Mouse (Mus musculus): Measurements from ENCODE around the gene Map2. TPM values are rescaled to one million over a fixed set of nuclear protein-coding genes. Genes with fewer than 3 reads are reported as not detected.

Gene Map2
- polyA plus RNA-seq, 2 experiments from 2014 or later, result 4.0 to 4.1 TPM

DNA sequence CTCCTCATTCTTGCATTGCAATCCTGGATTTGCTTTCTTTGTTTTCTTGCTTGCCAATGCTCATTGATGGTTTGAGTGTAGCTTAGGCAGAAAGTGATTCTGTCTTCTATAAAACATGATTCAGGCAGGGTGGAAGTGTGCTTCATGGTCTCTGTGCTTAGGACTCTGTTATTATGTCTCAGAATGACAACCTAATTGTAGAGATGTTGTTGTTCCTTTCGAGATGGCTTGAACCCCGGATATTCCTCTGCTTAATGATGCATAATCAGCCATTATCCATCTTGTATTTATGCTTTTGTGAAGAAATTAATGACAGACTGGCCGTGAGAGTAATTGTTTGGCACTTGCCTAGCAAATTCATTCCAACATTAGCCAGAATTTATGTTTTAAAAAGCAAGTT, 31.8 kb downstream of the Map2 start:
- no peak for ATAC-seq

DNA sequence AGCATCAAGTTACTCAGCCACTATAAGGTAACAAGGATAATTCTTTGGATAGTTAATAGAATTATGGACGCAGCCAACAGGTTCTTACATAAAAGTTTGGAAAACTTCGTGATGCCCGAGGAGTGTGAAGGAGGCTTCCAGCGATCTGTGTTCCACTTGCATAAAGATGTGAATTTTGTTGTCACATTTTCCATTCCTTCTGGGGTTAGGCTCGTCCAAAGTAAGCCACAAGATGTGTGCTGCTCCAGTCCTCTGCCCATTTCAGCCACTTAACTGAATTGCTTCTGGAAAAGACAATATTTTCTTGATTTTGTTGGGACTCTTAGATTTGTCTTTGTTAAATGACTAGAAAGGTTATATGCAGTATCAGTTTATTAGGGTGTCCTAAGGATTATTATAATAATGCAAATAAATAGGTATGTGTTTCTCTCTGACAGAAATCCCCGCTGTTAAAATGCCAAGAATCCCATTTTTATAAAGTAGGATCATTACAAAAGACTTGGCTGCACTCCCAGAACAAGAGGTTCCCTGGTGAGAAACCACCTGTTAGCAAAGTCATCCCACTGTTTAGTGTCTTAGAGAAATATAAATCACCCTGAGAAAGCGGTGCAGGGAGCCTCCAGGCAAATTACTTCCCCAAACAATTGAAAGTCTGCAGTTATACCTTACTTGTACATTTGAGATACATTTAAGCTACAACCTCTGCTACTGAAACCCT, 36.2 kb downstream of the Map2 start:
- ATAC-seq, result no peak

DNA sequence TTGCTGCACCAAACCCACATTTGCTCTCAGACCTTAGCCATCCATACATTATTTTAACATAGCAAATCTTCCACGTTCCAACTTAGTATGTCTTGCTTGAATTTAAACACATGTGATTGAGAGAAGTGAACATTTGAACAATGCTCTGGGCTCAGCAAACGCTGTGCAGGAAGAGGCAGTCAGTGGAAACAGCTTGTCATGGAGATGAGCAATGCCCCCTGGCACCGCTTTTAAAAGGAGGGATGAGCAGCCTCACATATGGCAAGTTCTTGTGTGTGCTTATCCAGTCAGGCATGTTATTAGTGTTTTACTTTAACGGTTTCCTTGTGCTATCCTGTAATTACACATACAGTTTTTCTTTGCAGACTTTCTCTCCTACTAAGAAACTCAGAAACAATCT, 46.4 kb downstream of the Map2 start:
- no peak for ATAC-seq

DNA sequence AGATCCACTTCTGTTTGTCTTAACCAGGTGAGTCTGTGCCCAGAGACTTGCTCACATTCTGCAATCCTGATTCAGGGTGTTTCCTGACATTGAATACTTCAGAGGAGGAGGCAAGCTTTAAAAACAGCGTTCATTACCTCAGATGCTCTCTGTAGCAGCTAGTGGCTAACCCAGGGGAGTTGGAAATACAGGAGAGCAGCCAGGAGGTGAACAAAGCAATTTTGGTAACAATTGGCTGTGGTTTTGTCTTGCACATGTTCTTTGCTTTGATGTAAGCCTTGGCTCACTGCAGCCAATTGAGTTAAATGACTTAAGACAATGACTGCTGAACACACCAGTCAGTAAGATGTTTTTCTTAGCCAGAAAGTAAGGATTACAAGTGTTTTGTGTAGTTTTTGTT, 48.3 kb downstream of the Map2 start:
- ATAC-seq, result no peak

DNA sequence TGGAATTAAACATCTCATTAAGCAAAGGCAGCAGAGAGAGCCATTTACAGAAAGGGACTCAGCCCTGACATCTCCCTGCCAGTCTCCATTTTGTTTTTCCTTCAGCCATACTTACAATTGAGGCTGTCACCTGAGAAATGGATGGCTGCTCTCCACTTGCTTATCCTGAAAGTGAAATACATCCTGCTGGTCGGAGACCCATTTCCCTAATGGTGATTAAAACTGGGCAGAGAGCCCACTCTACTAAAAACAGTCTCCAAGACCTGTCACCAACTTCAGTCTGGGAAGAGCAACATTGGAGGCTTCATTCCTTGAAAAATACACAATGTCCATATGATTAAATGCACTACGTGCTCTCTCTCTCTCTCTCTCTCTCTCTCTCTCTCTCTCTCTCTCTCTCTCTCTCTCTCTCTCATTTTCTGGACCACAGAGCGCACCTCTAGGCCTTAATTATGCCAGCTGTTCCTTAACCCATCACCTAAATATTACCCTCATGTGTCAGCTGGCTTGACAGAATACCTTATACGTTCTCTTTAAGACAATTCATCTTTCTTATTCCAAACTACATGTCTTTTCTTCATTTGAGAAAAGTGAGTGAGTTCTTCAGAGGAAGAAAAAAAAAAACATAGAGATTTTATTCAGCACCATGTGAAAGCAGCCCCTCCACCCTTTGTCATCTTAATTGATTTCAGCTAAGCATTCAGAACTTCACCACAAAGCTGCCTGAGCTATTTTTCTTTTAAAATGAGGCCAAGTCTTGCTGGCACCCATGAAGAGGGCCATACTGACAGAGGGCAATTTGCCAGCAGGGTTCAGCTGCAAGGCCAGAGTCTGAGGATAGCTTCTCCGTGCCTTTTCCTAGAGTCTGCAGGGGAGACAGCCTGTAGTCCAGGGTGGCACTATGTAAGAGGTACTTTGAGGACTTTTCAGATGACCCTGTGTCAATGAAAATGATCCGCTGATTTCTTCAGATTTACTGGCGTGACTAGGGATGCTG, 51.6 kb downstream of the Map2 start:
- ATAC-seq, result no peak

DNA sequence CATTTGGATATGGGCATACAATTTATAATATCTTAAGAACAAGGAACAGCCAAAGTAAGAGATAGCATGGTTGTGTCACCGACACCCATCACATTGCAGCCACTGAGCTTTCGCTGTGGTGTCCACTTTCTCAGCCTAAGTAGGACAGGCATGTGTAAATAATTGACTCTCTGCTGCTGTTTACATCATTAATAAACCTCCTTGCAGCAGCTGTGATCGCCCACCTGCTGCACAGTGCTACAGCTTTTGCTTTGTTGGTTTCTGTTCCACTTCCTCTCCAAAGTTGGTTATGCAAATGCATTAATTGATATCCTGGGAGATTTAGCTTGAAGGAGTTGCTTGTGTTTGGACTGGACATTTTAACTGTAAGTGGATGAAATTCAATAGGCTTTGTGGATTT, 53.1 kb downstream of the Map2 start:
- ATAC-seq, result no peak

DNA sequence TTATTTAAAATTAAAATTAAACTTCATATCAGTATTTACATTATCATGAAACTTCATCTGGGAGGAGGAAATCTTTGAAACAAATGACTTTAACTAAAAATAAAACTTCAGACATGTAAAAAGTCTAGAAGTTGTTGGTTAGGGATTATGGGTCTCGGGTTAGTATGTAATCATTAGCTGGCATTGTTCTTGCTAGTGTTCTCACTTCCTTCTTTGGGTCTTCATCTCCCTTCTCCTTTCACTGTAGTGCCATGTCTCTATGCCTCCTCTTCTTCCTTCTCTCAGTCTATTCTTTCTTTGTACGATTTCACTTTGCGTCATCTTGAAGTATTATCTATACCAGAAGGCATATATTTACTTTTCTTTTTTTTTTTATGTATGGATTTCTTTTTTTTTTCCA, 55.3 kb downstream of the Map2 start:
- ATAC-seq, result no peak

DNA sequence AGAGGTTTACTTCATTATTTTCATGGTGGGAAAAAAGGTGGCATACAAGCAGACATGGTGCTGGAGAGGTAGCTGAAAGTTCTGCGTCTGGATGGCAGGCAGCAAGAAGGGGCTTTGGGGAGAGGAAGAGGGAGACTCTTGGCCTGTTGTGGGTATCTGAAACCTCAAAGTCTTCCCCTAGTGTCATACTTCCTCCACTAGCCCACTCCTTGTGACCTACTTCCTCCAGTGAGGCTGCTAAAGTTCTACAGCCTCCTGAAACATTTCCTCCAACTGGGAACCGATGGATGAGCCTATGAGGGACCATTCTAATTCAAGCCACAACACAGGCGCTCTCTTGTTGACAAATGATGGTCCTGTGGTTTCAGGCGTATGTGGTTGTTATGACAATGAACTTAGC, 56.9 kb downstream of the Map2 start:
- no peak for ATAC-seq

DNA sequence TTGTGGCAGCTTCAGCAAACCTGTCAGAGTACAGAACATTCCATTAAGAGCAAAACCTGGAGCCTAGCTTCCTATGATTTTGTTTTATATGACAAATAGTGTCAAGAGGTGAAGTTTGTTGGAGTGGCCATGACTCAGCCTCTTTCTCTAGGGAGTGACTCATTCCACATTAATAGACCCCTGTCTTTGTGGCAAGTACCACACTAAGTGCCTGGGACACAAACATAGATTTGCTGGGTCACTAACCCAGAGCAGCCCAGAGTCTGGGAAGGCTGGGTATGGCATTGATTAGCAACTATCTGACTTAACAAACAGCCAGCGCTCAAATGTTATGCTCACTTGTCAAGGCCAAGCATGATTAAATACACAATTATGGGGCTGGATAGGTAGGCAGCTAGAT, 69.8 kb downstream of the Map2 start:
- ATAC-seq, result no peak

DNA sequence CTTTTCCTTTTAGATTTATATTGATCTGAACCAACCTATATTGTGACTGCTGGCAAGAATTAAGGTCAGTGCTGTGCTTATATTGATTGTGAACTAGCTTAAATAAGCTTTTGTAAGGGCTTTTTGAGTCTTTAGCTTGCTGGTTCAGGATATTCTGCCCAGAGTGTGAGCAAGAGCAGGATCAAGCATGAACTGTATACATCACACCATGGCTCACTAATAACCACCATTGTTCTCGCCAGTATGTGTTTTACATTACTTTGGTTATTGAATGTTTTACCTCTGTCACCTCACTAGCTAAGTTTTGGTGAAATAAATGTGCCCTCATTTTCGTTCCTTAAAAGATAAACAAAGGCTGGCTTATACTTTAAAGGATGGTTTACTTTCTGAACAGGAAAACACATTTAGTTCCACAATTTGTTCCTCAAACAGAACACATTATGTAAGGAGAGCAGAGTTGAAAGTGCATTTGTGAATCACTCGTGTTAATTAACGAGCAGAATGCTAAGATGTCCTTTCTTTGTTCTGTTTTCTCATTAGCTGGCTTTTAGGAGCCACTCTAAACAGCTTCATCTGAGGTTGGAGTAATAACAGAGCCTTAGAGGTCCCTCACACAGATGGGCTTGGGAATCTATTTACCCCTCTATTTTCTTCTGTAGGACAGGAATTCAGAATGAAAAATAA, 76.7 kb downstream of the Map2 start:
- ATAC-seq, result no peak

DNA sequence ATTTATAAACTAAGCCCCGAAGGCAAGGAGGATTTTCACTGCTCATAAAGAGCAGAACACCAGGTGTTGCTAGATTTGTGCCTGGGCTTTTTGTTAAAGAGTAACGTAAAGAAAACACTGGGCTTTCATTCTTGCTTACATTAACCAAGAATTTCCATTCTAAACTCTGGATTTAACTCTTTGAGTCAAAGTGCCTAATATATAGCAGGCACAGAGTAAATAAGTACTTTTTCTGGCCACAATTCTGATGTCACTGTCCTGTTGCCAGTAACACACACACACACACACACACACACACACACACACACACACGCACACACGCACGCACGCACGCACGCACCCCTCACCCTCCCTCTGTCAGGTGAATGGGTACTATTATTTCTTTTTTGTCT, 77.3 kb downstream of the Map2 start:
- ATAC-seq, result no peak

DNA sequence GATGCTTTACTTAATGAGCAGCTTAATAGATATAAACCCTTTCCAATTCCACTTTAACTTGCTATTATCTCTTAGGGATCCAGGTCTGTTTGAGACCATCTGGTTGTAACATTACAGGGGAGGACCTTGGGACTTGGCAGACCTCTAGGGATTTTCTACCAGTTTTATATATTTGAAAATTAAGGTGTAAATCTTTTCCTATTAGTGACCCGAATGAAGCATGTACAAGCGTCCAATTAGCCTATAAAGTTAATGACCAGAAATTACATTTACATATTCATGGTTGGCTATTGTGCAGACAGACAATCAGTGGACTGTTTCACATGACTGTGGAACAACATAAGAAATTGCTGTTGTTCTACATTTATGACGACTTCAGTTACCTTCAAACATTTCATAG, 88.1 kb downstream of the Map2 start:
- ATAC-seq, result no peak

DNA sequence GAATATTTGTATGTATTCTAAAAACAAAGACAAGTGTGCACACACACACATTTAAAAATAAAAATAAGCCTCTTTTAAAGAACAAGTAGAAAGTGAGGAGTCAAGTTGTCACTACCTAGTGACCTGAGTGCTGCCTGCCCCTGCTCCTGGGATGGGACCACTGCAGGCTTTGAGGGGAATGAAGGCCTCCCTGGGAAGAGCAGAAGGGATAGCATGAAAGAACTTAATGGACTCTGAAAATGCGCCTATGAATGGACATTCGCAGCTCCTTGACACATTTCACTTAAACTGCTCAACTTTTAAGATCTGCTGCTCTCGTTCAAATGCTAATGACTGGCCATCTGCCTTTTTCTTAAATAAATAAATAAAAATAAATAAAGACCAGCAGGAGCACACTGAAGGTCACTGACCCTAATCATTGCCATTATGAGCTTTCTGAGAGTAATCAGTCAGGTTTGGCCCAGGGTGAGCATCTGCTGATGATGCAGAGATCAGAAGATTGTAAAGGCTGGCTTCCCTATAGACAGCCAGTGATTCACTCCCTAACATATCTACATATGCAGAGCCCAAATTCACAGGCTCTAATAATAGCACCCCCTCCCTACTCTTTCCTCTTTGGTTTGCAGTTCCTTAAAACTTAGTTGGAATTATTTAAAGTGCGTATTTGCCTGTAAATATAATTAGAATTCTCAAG, 91.3 kb downstream of the Map2 start:
- ATAC-seq, result no peak

DNA sequence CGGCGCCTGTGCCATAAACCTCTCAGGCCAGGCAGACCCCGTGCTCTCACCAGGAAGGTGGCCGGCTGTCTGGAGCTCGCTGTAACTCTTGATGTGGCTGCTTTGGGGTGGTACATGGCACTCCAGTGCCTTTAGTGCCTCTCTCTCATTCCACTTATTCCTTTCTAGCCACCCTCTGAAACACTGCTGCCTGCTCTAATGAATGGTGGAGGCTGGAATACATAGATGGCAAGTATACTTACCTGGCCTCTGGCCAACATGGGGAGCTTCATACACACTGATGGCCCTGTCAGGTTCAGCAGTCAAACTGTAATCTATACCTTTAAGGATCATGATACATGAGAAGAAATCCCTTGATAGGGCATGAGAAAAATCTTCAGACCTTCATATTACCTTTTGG, 102.6 kb downstream of the Map2 start:
- no peak for ATAC-seq

DNA sequence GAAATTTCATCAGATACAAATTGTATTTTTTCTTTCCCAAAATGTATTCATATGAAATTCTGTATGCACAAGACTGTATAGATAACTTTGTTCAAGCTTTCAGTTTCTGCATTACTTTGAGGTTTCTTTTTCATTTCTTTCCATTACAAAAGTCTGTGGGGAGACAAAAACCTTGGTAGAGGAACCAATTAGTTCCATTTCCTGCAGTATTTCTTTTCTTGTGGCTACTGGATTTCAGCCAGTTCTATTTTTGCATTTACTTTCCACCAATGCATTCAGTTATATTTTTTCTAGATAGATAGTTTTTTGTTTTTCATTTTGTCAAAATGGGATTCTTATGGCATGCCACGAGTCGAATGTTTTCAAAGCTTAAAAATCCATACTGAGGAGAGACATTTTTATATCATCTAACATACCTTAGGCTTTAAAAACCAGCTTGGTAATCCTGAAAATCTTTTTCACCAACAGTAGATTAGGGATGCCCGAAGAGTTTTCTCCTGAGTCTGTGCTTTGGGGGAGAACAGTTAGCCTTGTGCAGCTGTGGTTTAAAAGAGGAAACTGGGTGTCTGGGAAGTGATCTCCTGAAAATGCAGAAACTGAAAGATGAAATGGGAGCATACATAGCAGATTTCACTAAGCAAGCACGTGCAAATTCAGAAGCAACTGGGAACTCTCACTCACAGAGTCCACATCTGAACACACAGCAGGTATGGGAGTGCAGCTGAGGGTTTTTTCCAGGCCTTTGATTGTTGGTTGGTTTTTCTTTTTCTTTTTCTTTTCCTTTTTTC, 104.3 kb downstream of the Map2 start:
- peak; percentile 81 for ATAC-seq

DNA sequence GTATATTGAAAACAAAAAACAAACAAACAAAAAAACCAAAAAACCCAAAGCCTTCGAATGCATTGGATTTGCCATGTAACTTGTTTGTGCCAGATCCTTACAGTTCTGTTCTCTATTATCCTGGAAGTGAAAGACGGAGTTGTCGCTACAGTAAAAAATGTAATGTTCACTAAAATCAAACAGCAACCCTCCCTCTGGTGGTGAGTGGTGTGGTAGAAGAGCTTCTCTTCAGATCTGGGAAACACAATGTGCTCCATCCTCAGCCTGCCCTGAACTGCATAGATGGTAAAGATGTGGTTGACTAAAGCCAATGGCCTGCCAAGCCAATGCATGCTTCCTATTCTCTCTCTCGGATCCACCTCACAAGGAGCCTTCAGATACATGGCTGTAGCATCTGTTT, 105.1 kb downstream of the Map2 start:
- no peak for ATAC-seq

DNA sequence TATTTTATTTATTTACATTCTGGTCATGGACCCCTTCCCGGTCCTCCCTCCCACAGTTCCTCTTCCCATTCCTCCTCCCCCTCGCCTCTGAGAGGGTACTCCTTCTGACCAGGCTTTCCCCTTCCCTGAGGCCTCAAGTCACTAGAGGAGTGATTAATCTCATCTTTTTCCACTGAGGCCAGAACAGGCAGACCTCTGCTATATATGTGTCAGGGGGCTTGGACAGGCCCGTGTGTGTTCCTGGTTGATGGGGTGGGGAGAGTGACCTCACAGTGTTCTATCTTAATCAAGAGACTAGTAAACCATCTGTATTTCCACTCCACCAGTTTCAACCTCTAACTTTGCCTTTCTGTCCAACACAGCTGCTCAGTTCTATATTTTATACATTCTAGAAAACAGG, 107.4 kb downstream of the Map2 start:
- ATAC-seq, result no peak

DNA sequence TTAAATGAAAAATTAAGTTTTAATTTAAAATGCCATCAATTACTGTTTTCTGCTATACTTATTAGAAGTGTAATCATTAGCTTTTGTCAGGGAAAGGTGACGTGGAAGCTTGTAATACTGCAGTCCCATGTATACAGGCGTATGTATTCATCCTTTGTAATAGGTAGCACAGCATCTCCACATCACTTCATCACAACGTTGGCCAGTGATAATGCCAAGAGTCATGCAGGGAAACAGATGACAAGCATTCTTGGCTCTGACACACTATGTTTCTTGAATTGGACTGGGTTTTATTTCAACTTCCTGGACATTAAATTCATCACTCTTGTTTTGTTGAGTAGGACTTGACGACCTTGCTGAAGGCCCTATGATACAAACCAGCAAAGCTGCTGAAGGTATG, 113.9 kb downstream of the Map2 start:
- no peak for ATAC-seq

DNA sequence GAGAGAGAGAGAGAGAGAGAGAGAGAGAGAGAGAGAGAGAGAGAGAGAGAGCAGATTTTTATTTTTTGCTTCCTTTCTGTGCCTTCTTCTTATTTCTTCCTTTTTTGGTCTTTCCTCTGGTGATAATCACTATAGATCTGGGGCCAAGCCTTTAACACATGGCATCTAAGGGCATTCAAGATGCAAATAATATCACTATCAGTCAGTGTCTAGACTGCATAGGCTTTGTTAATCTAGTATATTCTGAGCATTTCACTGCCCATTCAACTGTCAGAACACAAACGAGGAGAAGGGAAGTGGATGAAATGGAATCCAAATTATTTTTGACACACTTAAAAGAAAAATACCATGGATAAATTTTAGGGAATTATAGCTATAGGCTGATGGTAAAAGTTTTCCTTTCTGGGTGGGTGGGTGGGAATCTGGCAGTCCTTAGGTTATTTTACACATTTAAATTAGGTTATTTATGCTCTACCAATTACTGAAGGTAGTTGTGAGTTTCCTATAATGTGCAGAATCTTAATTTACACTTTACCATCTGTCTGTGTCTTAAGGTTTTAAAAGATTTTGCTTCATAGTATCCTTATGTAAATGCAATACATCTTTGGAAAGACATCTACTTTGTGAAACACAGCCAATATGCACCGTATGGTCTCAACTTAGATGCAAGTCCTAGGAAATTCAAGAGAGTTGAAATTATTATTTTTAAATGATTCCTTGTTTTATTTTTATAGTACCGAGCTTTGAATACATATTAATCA, 117.2 kb downstream of the Map2 start:
- ATAC-seq, result no peak

DNA sequence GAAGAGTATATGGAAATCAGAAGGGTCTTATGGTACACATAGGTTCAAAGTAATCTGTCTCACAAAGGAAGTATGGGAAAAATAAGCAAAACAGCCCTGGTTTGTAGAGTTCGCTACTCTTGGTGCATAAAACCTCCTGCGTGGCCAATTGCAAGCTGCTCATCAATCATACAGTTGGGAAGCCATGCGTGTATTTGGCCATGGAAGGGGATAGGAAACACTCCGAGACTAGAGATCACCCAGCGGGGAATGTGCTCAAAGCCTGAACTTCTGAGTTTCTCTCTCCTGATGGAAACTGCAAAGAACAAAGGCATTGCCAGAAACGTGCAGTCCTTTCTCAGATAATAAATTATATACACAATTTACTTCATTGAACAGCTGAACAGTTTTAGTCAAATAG, 124.3 kb downstream of the Map2 start:
- ATAC-seq, result no peak
